Mouse (Mus musculus): ENCODE measurements around the gene Ldhb.

DNA sequence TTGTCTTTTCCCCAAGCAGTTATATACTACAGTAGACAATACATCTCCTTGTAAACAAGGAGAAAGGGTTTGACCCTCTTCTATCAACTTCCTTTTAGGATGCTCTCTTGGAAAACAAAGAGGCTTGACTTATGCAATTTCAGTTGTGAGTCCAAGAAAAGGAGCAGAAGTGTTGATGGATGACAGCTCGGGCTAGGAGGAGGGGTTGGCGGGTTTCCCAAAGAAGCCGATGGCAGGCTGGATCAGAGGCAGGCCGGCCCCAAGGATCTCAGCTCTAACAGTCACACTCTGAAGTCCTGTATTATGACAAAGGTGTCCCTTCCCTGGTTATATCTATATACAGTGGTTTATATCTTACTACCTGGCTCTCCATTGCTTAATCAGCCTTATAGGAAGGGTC is 43.7 kb upstream of the Ldhb start:
- TF ChIP-seq CTCF (IDR thresholded peaks at IDR 0.05; ENCODE audit: low read depth, low read length) = no peak
- TF ChIP-seq POLR2A (IDR thresholded peaks at IDR 0.05; ENCODE audit: extremely low read depth, insufficient read depth, low read length) = no peak
